Mouse (Mus musculus): ENCODE results near the gene 1520401A03Rik.
"Not testable (repeated sequence)": the region's sequence is repeated elsewhere in the genome, so short reads cannot be mapped to it uniquely, and the experiment has no call there.

The 1520401A03Rik gene

DNA sequence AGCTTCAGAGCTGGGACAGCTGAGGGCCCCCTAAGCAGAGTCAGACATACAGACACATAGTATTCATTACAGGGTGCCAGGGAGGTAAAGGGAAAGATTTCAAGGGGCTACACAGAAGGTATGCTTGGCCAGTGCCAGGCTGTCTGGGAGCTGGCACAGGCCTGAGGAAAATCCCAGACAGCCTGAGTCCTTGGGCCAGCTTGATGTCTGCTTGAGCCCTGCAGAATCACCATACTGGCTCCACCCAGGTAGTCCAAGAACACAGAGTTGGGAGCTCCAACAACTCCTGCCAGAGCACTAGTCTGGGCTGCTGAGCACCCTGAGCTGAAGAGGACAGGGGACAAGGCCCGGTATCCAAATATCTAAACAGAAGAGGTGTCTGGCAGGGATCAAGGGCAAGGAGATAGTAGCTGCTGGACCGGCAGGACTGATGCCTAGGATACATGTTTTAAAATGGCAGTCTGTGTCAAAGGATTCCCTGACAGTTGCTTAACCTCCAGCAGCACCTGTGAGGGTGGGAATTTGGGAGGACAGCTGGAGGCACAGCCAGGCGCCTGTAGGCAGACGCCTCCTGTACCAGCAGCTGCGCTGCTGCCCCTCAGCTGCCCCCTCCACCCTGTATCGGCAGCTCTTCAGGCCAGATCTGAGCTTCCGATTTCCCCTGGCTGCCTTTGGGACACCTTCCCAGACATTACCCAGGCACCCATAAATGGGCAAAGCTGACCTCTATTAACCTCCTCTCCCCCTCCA is at the start of gene 1520401A03Rik:
Gene 1520401A03Rik, minus strand, starts transcription at position 408 of the 750 bp plus-strand sequence.
- no peak for DNase-seq (ENCODE audit: low spot score)

DNA sequence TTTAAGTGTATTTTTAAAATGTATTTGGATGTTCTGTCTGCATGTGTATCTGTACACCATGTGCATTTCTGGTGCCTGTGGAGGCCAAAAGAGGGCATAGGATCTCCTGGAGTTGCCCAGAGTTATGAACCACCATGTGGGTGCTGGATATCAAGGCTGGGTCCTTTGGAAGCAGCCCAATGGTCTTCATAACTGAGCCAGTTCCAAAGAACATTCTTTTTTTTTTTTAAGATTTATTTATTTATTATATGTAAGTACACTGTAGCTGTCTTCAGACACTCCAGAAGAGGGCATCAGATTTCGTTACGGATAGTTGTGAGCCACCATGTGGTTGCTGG is 49.6 kb upstream of the 1520401A03Rik start:
- DNase-seq (ENCODE audit: low spot score) = not testable (repeated sequence)

DNA sequence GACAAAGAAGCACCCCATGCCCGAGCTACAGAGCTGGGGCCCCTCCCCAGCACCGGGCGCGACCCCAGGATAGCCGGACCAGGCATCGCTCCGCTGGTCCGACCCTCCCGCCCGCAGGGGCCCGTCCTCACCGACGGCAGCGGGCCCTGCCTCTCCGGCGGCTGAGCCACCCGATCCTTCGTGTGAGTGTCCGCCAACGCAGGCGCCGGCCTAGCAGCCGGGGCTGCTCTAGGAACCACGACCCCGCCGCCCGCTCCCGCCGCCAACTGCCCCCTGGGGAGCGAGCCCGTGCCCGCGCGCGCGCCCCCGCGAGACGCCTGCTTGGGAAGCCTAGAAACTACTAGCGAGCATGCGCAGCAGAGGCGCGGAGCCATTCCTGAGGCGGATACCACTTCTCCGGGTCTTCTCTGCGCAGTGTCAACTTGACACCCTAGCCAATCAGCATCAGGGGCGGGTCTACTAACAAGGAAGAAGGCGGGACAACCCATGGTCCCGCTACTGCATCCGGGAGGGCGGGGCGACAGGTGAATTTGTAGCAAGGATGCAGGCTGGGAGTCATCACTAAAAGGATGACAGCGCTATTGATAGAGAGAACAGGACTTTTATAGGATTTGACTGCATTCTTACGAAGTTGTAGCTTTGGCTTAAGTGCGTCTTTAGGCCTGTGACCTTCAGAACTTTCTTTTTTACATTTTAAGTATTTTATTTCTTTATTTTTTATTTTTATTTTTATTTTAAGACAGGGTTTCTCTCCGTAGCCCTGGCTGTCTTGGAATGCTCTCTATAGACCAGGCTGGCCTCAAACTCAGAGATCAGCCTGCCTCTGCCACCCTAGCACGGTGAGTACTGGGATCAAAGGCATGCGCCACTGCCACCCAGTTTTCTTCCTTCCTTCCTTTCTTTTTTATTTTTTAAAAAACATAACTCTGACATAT is 49.0 kb upstream of the 1520401A03Rik start, which contains the start of gene Flywch1:
Gene Flywch1, minus strand, starts transcription at position 319 of the 935 bp plus-strand sequence.
- DNase-seq (ENCODE audit: low spot score) = peak; percentile 98

DNA sequence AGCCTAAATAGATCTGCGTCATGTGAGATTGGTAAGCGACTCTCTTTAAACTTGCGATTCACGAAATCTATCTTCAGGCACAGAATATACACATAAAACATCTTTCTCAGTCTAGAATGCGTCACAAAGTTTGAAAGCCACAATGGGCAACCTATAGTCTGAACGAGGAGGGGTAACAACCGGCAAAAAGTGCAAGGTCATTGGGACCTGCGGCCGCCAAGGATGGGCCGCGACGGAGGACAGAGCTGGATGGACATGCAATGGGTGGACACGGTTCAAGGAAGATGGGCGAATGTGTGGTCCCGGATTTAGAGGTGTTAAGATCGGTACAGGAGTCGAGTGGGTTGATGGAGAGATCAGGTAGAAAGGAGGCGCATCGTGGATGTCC is 48.3 kb upstream of the 1520401A03Rik start:
- DNase-seq (ENCODE audit: low spot score) = no peak

DNA sequence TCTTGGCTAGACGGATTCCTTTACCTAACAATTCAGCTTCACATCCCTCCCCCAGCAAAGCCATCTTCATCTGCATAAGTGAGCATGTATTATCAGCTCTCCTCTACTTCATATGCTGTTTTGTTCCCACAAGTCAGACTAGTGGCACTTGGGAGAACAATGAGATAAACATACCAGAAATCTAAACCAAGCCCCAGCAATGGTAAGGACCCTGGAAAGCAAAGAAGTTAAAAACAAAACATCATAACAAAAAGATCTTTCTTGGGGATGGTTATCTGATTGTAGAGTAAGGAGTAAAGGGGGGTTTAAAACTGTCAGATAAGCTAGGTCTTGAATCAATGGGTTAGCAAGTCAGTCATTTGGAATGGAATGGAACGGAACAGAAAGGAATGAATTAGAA is 47.9 kb upstream of the 1520401A03Rik start:
- no peak for DNase-seq (ENCODE audit: low spot score)

DNA sequence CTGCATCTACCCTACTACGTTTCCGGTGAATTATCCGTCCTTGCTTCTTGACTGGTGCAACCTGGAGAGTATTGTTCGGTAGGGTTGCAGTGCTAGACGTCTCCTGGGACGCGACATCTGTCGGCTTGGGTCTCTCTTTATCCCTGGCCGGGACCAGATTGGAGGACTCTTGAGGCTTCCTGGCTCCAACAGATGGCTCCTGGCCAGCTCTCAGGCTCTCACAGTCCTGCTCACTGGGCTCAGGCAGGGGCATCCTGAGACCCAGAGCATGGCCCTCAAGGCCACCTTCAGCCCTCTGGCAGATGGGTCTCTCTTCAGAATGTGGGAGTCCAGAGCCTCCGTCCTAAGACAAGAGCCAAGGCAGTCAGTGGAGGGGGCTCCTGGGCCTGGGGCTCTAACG is 40.4 kb upstream of the 1520401A03Rik start:
- DNase-seq (ENCODE audit: low spot score) = no peak

DNA sequence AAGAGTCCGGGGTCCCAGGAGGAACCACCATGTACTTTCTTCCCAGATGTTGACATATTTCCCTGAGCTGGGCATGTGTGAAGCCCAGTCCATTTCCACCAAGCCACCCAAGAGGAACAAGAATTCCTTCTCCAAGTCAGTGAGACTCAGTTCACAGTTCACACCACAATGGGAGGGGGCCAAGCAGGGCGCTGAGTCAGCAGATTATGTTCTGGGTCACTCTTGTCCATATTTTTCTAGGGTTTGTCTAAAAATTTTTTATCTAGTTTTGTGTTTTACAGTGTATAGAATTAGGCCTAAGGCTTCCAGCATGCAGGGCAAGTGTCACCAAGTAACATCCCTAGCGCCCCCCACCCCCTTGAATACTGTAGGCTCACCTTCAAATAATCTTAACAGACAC is 38.6 kb upstream of the 1520401A03Rik start:
- no peak for DNase-seq (ENCODE audit: low spot score)

DNA sequence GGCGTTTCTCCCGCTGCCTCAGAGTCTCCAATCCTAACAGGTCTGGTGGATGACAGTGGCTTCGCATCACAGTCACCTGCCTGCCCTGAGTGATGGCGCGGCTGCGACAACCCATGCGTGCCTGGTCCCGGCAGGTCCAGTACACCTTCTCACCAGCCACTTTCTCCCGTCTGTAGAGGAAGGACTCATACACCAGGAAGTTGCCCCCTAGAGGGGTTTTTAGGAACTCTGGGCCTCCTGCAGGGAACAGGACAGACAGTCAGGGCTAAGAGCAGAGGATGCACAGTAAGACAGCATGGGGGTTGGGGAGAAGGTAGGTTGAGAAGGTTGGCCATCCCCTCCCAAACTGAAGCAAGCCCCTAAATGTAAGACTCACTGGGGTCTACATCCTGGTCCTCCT is 37.6 kb upstream of the 1520401A03Rik start:
- DNase-seq (ENCODE audit: low spot score) = no peak

DNA sequence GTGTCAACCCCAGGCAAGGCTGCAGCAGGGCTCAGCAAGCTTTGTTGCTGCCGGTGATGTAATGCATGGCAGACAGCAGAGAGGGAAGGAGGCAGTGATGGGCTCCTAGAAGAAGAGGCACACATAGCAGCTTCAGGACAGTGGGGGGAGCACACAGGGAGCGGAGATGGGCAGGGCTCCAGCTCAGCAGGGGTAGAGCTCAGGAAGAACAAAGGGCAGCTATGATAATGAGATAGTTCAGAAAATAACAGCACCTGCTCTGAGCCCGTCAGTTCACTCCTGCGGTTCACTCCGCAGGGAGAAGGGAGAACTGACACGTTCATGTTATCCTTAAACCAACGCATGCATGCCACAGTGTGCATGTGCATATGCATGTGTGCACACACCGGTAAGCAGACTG is 36.2 kb upstream of the 1520401A03Rik start:
- DNase-seq (ENCODE audit: low spot score) = no peak

DNA sequence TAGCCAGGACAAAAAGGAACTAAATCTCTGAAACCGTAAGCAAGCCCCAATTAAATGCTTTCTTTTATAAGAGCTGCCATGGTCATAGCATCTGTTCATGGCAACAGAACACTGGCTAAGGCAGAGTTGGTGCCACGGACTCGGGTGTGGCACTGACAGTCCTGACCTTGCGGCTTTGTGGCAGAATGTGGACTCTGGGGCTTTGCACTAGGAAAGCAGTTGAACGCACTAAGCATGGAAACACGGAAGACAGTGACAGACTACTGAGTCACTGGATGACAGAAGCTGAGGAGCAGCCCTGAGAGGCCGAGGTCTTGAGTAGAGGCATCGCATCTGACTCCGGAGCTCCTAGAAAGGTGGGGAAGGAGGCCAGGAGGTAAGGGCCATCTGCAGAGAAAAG is 35.0 kb upstream of the 1520401A03Rik start:
- no peak for DNase-seq (ENCODE audit: low spot score)

DNA sequence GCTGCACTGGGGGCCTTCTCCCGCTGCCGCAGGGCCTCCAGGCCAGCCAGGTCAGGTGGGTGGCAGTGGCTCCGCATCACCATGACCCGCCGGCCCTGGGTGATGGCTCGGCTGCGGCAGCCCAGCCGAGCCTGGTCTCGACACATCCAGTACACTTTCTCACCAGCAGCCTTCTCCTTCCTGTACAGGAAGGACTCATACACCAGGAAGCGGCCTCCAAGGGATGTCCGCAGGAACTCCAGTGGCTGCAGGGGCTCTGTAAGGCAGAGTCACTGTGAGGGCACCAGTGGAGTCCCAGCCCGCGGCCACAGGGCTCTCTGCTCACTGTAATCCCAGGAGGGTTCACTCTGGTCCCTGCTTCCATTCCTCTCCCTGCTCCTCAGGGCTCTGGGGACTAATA is 33.1 kb upstream of the 1520401A03Rik start:
- no peak for DNase-seq (ENCODE audit: low spot score)

DNA sequence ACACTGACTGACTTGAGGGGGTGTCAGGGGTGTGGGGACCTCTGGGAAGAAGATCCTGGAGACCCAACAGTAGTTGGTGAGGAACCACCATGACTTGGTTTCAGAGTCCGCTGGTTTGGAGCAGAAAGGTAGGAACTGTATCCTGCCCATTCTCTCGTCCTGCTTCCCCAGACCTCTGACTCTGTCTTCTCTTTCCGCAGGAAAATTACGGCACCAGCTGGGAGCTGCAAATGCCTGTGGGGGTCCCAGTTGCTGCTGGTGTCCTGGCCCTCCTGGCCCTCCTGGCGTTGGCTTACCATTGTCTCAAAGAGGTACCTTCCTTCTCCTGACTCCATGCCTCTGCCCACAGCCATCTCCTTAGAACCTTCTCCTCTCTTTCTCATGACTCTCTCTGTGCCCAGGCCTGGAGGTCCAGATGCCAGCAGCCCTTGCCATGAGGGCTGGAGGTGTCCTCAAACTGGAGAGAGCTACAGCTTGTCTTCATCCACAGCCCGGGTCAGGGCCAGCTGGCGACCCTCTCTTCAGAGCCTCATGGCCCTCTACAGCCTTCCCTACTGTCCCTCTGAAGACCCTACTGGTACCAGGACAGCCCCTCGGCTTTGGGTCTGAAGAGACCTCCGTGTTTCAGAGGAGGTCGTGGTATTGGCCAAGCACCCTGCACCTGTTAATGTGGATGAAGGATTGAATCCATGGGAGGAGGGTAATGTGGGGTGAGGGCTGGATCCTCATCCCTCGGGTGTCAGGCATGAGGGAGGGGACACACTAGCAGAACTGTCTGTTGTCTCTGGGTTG is 27.0 kb upstream of the 1520401A03Rik start:
- no peak for DNase-seq (ENCODE audit: low spot score)

DNA sequence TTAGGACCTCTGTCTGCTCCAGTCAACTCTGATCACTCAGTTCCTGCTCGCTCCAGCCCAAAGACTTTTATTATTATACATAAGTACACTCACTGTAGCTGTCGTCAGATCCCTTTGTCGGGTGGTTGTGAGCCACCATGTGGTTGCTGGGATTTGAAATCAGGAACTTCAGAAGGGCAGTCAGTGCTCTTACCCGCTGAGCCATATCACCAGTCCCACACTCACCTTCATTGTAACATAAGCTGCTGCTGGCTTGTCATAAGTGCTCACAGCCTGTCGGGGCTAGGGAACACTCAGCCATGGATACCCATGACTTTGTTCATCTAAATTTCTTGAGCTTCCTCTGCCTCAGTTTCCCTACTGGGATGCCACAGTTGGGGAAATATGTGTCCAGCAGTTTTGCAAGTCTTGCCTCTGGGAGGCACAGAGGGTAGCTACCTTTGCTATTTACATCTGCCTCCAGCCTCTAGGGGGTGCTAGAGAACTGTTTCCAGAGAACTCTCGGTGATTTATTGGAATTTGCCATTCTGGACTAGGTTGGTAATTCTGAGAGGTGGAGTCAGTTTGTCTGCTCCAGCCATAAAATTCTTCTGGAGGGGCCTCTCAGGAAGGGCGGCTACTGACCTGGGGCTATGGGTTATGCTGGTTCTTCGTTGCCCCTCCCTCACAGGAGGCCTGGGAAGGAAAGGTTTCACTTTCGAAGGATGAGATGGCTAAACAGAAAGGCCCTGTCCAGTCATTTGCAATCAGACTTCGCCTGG is 26.2 kb upstream of the 1520401A03Rik start:
- DNase-seq (ENCODE audit: low spot score) = peak; percentile 50

DNA sequence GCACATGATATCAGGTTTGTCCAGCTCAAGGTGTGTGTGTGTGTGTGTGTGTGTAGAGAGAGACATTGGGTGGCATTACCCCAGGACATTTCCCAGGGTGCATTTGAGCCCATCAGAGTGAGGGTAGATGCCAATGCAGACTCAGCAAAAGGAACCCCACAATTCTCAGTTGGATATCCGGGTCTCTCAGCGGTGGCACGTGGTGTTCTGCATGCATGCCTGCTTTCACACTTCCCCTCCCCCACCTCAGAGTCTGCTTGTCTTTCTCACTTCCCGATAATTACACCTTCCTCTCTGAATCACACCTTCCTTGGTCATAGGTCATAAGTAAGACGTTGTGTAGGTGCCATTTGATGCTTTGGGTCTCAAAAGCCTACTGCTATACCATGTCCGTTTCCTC is 25.4 kb upstream of the 1520401A03Rik start:
- DNase-seq (ENCODE audit: low spot score) = no peak

DNA sequence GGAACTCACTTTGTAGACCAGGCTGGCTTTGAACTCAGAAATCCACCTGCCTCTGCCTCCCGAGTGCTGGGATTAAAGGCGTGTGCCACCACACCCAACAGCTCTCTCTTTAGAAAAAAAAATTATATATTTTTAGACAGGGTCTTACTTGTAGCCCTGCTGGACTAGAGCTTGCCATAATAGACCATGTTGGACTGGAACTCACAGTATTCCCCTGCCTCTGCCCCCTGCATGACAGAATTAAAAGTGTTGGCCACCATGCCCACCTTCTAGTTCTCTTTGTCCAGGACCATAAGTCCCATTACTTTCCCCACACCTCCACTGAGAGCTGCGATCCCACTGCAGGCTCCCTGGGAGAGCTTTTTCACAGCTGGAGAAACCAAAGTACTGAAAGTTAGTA is 24.9 kb upstream of the 1520401A03Rik start:
- DNase-seq (ENCODE audit: low spot score) = no peak

DNA sequence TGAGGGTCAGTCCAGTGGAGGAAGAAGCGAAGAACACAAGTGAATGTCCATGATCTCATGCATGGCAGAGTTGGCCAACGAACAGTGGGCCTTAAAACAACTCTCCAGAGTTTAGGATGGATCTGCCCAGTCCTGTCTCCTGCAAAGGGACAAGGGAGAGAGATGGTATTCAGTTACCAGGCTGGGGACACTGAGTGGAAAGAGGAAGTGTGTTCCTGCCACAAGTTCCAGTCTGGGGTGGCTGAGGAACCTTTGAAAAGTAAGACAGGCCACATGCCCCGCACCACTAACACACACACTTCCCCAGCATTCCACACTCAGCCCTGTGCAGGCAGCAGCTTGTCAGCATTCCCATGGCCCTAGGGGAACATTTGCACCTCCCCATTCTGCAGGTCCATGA is 24.2 kb upstream of the 1520401A03Rik start:
- DNase-seq (ENCODE audit: low spot score) = no peak

DNA sequence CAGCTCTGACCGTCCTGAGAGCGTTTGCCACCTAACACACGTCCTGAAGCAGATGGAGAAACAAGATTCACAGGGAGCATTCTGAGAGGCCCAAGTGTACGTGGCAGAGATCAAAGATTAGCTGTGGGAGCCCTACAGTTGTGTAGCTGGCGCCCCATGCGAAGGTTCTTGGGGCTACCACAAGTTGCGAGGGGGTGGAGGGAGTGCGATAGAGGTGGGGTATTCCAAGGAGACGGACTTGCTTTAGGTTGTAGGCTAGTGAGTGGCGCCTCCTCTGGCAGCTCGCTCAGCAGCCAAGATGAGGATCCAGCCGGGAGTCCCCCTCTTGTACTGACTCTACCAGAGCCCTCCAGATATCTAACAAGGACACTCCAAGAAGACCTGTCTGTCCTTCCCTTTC is 23.7 kb upstream of the 1520401A03Rik start:
- DNase-seq (ENCODE audit: low spot score) = no peak

DNA sequence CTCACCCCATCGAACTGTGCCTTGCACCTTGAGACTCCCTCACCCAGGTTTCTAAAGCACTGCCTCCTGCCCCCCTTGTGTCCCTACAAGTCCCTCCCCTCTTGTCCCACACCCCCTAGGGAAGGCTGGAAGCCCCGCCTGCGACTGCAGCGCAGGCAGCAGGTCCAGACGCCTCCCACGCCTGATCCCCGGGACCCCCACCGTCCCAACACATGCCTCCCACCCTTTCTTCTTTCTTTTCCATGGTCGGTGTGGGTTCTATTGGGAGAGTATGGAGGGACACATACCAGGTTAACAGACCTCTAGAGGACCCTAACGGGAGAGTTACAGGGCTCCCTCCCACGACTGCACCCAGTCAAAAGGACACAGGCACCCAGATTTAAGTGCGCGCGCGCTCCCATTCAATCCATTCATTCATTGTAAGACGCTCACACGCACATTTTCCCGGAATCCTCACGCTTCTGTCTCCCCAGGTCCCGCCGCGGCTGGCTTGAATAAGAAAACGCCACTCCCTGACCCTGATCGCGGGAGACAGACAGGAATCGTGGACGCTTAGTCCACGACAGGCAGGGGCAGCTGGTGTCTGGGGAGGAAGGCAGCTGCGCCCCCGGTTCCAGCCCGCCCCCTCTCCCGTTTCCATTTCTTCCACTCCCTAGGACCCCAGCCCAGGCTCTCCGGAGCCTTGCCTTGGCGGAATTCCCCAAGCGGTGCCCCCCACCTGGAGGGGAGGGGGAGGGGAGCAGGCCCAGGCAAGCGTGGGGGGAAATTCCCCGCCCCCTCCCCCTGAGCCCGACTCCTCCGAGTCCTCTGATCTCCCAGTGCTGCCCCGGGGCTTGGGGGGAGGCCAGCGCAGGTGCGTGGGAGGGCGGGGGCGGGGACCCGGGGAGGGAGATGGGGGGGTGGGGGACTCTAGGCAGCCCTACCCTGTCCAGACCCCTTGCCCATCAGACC is 23.0 kb upstream of the 1520401A03Rik start, which contains the start of gene Kremen2:
Gene Kremen2, minus strand, starts transcription at position 533 of the 951 bp plus-strand sequence.
- no peak for DNase-seq (ENCODE audit: low spot score)

DNA sequence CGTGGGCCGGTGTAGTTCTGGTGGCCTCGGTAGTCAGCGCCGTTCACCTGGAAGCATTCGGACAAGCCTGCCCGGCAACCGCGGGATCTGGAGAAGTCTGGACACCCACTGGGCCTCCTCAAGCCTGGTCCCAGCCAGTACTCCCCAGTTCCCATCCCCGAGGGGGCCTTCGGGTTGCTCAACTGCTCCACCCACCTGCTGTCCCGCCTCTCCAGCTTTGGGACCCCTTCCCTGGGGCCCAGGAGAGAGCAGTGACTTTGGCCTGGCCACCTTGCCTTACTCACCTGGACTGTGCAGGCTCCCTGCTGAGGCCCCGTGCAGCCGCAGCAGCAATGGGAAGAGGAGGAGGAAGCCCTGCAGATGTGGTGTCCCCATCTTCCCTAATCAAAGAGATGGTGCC is 22.1 kb upstream of the 1520401A03Rik start:
- DNase-seq (ENCODE audit: low spot score) = no peak

DNA sequence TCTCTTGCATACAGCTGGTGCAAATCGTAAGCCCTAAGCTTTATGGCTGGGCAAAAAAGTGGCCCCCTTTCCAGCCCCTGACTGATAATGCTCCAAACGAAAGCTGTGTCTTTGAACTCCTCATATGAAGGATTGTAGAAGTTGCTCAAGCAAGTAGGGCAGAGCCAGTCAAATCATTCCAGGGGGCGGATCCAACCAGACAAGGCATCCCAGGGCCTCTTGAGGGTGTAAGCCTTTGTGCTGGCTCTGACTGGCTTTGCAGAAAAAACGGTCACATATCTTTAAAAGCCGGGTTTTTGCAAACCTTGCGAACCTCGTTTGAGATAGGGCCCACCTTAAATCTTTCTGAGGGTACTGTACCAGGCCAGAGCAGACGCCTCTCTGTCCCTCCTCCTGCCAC is 21.5 kb upstream of the 1520401A03Rik start:
- DNase-seq (ENCODE audit: low spot score) = no peak

Measured in yolk sac, embryonic 10.5 days (tissue).